Mouse (Mus musculus): ENCODE results near the gene Hmgb1. TPM values are rescaled to one million over a fixed set of nuclear protein-coding genes. Genes with fewer than 3 reads are reported as not detected.

Gene Hmgb1
- total RNA-seq, 4 experiments from 2014 or later = 90.7 to 109 (median 107) TPM

- no peak for DNase-seq (ENCODE audit: low spot score in 2 of 2)
These were observed 155.9 kb downstream of the Hmgb1 start for GRCm38 (mm10) chr5:149028394-149028793.

GRCm38 (mm10) chr5:149027389-149027788 lies 156.9 kb downstream of the Hmgb1 start:
- DNase-seq (ENCODE audit: low spot score in 2 of 2) = no peak

GRCm38 (mm10) chr5:149021120-149021519 lies 163.2 kb downstream of the Hmgb1 start:
- DNase-seq (ENCODE audit: low spot score in 2 of 2) = no peak

DNA sequence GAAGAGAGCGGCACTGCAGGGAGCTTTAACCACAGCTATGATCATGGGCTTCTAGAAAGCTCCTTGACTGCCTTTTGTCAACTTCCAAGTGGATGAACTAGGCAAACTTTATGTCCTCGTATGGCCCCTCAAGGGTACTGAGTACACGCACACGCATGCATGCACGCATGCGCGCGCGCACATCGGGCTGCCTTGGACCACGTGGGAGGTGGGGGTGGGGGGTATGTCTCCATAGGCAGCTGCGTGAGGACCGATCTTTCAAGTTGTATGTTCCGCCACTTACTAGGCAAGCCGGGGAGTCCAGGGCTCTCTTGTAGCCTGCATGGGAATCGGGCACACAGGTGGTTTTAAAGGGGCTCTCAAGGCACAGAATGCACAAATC lies 163.6 kb downstream of the Hmgb1 start:
- no peak for DNase-seq (ENCODE audit: low spot score in 2 of 2)

DNA sequence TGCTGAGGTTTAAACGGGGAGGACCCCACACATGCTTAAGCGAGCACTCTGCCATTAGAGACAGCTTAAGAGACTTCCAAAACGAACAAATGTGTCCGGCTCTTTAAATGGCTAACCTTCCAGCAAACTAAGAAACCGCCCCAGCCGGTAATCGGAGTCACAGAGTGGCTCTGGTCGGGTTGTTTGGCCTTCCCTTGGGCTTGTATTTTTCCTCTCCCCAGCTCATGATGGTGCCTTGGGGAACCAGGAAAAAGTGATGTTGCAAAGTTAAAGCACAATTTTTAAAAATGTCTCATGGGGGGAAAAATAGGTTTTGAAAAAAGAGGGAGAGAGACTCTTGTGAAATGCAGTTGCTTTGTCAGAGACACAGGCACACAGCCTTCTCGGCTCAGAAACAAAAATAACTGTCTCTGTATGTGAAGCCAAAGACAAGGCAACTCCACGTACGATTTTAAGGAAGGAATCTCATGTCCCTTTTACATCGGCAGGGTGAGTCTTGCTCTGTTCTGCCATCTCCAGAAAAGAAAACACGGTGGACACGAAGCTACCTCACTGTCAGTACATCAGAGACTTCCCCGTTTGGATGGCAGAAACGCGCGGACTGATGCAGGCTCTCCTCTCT lies 164.1 kb downstream of the Hmgb1 start:
- no peak for DNase-seq (ENCODE audit: low spot score in 2 of 2)

DNA sequence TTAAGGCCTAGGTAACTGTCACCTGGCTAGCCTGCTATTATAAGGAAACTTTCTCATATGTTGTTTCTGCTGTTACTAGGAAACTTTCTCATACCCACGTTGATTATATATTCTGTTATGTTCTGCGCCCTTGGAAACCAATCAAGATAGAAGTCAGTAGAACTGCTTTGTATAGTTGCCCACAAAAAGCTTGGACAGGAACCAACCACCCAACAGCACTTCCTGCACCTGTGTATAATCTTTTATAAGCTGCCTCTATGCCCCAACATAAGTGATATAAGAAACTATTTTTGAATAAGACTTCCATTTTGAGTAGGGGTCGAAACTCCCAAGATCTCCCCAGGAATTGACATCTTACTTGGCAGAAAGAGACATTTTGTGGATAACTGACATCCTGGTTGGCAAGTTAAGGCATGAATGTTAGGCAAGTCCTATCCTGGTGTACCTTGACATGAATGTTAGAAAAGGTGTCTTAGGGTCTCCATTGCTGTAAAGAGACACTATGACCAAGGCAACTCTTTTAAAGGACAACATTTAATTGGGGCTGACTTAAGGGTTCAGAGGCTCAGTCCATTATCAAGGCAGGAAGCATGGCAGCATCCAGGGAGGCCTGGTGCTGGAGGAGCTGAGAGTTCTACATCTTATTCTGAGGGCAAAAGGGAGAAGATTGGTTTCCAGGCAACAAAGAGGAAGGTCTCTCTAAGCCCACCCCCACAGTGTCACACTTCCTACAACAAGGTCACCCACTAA lies 166.4 kb downstream of the Hmgb1 start:
- no peak for DNase-seq (ENCODE audit: low spot score in 2 of 2)

GRCm38 (mm10) chr5:149017181-149017580 lies 167.1 kb downstream of the Hmgb1 start:
- DNase-seq (ENCODE audit: low spot score in 2 of 2) = no peak

GRCm38 (mm10) chr5:149016261-149016660 lies 168.0 kb downstream of the Hmgb1 start:
- DNase-seq (ENCODE audit: low spot score in 2 of 2) = no peak

DNA sequence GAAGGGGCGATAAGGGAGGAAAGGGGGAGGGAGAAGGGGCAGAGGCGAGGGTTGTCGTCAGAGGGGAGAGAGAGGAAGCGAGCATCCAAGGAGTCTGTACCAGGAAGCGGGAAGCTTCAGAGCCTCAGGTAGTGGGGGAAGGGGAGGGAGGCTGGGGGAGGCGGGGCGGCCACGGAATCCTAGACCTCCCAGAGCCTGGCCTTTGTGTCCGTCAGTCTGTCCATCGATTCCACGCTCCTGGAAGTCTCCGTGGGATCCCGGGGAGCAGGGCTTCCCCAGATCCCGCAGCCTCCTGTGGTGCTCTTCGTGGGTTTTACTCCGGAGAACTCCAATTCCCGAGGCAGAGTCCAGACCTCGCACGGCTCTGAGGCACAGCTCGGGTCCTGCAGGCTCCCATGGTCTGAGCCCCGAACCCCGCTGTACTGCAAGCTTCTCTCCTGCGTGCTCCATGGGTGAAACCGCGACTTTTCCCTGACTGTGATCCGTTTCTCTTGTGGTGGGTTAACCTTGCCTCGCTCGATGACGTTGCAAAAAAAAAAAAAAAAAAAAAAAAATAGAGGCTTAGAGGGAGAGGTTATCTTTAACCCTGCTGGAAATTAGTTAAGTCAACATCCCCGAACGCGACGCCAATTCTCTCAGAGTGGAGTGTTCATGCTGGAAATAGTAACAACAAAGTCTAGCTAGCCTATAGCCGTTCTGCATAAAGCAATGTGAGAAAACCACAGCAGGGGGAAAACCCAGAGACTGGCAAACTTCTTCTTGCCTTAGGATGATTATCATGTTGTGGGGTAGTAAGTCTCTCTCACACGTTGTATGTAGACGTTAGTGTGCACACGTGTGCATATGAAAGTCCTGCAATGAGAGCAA lies 168.7 kb downstream of the Hmgb1 start:
- no peak for DNase-seq (ENCODE audit: low spot score in 2 of 2)

DNA sequence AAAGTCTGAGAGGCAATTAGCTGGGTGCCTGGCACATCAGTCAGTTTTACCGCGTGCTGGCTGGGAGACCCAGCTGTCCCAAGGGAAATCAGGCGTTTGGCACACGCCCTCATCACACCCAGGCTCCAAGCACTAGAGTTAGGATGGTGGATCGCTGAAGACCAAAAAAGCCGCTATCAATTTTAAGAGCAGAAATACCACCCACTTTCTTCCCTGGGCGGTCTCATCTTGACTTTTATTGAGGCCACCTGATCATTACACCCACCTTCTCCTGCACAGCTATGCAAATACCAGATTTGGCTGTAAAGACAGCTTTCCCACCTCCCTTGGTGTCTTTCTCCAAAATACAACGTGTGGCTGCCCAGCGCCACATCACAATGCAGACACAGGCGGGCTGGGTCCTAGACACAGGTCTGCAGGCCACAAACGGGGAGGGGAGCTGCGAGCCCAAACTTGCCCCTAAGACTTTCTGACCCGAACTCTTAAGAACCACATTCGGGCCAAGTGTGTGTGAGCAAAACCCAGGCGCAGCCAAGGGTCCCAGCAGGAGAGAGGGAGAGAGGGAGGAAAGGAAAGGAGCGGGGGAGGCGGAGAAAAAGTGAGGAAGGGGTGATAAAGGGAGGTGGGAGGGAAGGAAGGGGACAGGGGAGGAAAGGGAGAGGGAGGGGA lies 169.6 kb downstream of the Hmgb1 start:
- no peak for DNase-seq (ENCODE audit: low spot score in 2 of 2)

GRCm38 (mm10) chr5:149013817-149014508 lies 170.3 kb downstream of the Hmgb1 start:
- DNase-seq (ENCODE audit: low spot score in 2 of 2) = no peak

GRCm38 (mm10) chr5:149009111-149009510 lies 175.2 kb downstream of the Hmgb1 start:
- no peak for DNase-seq (ENCODE audit: low spot score in 2 of 2)

DNA sequence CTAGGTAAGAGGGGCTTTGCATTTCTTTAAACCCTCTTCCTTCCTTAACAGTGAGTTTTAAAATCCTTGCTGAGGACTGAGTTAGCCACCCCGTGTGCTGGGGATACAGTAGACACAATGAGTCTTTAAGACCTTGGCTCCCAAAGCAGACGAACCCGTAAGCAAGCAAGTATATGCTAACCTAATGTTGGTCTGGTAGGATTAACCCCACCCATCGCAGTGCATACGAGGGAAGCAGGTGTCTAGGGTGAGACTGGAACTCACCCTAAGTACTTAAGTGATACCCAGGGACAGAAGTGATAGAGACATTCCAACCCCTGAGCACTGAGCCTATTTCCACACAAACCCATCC lies 177.0 kb downstream of the Hmgb1 start:
- DNase-seq (ENCODE audit: low spot score in 2 of 2) = no peak

GRCm38 (mm10) chr5:149006362-149007294 lies 177.7 kb downstream of the Hmgb1 start:
- DNase-seq (ENCODE audit: low spot score in 2 of 2) = peak; percentile 100

DNA sequence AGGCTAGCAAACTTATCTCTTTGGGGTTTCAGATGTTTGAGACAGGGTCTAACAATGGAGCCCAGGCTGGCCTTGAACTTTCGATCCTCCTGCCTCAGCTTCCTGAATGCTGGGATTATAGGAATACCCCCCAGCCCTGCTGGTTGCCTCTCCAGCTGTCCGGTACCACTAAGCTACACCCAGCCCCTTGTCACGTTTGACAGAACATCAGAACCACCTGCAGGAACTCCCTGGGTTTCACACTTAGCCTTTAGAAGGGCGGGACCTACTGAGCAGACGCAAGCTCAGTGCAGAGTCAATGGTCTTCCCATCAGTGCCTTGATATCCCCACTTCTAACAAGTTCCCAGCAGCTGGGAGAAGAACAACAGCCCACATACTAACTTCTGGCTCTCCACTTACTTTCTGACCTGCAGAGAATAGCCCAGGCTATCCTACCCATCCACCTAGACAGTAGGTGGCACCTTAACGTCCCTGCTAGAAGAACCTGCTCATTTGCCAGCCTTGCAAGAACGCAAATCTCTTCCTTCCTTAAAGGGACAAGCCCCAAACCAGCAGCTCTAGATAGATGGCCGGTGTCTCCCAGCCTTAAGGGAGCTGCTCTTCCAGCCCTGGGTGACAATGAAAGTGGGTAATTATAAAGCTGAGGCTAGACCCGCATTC lies 178.5 kb downstream of the Hmgb1 start:
- DNase-seq (ENCODE audit: low spot score in 2 of 2) = no peak

DNA sequence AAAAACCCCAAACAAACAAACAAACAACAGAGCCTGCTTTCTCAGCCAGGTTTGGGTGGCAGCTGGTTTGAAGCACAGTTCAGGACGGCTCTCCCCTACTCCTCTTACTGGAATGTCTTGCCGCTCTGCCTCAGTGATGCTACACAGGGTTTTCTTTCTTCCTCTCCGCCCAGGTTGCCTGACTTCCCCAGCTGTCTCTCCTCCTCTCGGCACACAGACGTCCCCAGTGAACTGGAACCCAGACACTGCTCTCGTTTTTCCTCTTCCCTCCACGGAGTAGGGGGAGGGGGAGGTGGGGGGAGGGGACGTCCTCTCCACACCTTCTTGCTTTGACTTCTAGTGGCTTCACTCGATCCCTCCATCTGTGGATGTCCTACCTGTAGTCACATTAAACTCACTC lies 179.2 kb downstream of the Hmgb1 start:
- DNase-seq (ENCODE audit: low spot score in 2 of 2) = no peak

DNA sequence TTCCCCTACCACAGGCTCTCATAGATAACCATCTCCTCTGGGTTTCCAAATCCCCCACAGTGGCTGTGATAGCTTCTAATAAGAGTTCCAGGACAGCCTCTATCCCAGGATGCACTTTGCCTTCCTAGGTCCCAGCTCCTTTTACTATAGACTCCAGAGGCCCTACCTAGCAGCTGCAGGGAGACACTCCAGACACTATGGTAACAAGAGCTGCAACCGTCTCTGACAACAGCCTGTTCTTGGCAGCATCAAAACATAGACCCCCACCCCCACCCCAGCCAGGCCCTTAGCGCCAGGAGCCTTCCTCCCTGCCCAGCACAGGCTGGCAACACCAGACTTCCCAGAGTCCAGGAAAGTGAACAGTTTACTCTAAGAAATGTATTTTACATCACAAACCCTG lies 181.2 kb downstream of the Hmgb1 start:
- no peak for DNase-seq (ENCODE audit: low spot score in 2 of 2)

DNA sequence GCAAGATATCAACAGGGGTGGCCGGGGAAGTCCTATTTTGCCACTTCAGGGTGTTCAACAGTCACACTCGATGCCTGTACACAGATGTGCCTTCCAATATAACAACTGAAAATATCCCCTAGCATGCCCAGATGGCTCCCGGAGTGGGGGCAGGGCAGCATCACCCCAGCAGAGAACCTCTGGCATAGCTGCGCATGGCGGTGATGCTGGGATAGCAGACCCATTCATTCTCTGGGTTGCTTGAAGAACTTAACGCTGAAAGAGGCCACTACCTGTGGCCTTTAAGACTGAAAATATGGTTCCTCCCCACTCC lies 181.5 kb downstream of the Hmgb1 start:
- DNase-seq (ENCODE audit: low spot score in 2 of 2) = no peak

DNA sequence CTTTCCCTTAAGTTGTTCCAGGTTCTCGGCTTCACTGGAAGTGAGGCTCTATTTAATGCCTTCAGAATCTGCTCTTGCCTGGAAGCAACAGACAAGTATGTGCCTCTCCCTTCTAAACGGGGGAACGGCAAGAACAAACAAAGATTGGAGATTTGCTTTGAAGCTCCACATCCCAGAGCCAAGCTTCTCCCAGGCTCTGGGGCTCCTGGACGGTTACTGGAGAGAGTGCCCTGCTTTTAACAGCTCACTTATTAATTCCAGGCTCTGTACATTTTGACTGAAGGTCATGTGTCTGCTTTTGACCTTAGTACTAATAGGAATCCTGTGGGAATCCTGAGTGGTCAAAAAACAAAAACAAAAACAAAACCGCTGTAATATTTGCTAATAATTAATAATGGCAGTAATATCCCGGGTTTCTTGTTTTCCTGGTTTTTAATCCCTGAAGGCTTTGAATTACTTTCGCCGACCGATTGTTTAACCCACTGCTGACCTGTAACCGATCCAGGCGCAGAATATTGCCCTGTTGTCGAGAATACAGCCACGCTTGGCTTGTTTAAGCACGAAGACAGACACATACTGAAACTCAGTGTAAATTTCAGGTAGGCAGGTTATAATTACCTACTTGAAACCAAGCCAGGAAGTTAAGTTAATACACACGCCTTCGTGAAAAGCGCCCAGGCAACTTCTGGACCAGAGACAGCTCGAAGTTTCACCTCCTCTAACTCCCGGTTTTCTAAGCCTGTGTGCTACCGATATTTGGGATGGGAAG lies 182.1 kb downstream of the Hmgb1 start:
- DNase-seq (ENCODE audit: low spot score in 2 of 2) = no peak
